Mouse (Mus musculus): ENCODE data around the gene H2-D1.

DNA sequence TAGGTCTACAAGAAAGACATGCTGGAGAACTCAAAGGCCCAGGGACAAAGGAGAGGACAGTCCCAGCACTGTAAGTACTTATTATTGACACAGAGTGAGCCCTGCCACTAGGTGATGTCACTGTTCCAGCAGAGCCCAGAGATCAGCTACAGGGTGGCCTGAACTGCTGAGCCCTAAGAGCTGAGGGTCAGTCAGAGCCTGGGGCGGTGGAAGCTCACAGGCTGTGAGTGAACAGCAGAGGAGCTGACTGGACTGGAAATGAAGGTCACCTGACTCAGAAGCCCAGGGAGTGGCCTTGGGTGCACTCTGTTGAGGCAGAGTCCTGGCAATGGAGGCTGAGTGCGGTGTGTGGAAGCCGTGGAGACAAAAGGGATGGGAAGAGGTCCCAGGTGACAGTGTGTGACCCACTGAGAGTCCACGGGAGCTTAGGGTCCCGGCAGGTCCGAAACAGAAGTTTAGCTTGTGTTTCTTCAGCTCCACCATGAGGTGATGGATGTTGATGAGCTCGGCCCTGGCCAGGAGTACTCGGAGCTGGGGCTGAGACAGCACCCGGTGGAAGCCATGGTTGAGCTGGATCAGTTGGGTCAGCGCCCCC, 41.3 kb downstream of the H2-D1 start:
- TF ChIP-seq CTCF (IDR thresholded peaks at IDR 0.05; ENCODE audit: extremely low read depth, insufficient read depth, low read length) (no peak), POLR2A (IDR thresholded peaks at IDR 0.05; ENCODE audit: extremely low read depth, insufficient read depth, low read length) (no peak)
